Mouse (Mus musculus) cerebellum, adult 2 months (tissue): ENCODE results near the gene Prr5. TPM values are rescaled to one million over a fixed set of nuclear protein-coding genes. Genes with fewer than 3 reads are reported as not detected.
"Not testable (repeated sequence)": the region's sequence is repeated elsewhere in the genome, so short reads cannot be mapped to it uniquely, and the experiment has no call there.

Experiments
- DNase-seq, 2 experiments: peaks; one replicate each; pipeline ENCODE4 v3.0.0; 2021
- H3K27ac ChIP-seq: fragments of 200-500 bp; 2 replicates; pipeline ENCODE4 v1.5.1; 2012; ENCODE audit warnings: low read length, control low read depth, inconsistent platforms; ENCODE audit not compliant: insufficient read depth
- H3K27me3 ChIP-seq: fragments of 200-500 bp; 2 replicates; pipeline ENCODE4 v1.6.1; 2012; ENCODE audit warnings: inconsistent platforms, mild to moderate bottlenecking, low read length, moderate library complexity; ENCODE audit not compliant: control insufficient read depth, insufficient read depth
- H3K4me1 ChIP-seq: fragments of 200-500 bp; 2 replicates; pipeline ENCODE4 v1.6.1; 2011; ENCODE audit warnings: low read length; ENCODE audit not compliant: control insufficient read depth, insufficient read depth
- H3K4me3 ChIP-seq: fragments of 200-500 bp; replicated peaks from 2 replicates; pipeline ENCODE3; 2011; ENCODE audit warnings: mild to moderate bottlenecking, low read depth, low read length, control low read depth; ENCODE audit not compliant: insufficient read depth
- CTCF ChIP-seq: fragments of 200-500 bp; IDR thresholded peaks from 2 replicates; pipeline ENCODE4 v1.5.1; 2011; ENCODE audit warnings: low read depth, mild to moderate bottlenecking, control low read depth, low read length, moderate library complexity, borderline replicate concordance; ENCODE audit not compliant: insufficient read depth
- POLR2A ChIP-seq: fragments of 200-500 bp; IDR thresholded peaks from 2 replicates; pipeline ENCODE4 v1.6.1; 2011; ENCODE audit warnings: low read length, control low read depth, borderline replicate concordance; ENCODE audit not compliant: insufficient read depth
- WGBS: fragments of 180-500 bp; shearing (Covaris S2); methylation state at CpG from one replicate; pipeline ENCODE4 v1.1.7; 2018; 5-methylcytosine and 5-hydroxymethylcytosine counted together
- polyA plus RNA-seq: library from polyadenylated mRNA; depleted of rRNA; stranded (reverse); fragments of >200 nt; gene quantifications from 2 replicates; pipeline ENCODE4 v1.2.3, GENCODE M21; 2012

Prr5 gene
- polyA plus RNA-seq, 1 experiment = 13.5 TPM

DNA sequence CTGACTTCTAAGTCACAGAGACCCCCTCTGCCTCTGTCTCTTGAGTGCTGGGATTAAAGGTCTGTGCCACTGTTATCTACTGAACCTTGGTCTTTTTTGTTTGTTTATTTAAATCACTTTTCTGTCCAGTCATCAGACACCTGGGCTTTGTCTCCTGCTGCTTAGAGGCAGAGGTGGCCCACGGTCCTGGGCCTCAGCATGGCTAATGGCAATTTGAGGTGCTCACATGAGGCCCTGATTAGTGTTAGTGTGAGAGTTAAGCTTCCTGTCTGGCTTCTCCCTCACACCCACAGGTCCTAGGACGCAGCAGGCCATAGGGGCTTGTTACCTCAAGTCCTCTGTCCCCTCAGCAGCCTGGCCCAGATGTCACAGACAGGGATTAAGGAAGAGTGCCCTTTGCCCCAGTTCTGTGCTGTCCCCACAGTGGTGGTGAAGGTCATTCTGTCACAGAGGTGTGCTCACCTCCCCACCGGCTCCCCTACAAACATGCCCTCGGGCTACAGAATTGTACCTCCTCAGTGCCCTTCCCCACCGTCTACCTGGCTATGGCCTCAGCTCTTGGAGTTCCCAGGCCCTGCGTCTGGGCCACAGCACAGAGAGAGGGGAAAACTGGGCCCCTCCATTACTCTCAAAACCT lies 37.7 kb downstream of the Prr5 start:
- DNase-seq = no peak
- no peak overlapping the region for H3K27ac ChIP-seq
- H3K27me3 ChIP-seq = no peaks in the 10 kb centered on the region
- no peak overlapping the region for H3K4me3 ChIP-seq
- no peaks in the 10 kb centered on the region for H3K4me1 ChIP-seq
- 90% methylated on average over 6 of the region's 6 CpGs for WGBS
- TF ChIP-seq CTCF (no peak), POLR2A (no peak)

DNA sequence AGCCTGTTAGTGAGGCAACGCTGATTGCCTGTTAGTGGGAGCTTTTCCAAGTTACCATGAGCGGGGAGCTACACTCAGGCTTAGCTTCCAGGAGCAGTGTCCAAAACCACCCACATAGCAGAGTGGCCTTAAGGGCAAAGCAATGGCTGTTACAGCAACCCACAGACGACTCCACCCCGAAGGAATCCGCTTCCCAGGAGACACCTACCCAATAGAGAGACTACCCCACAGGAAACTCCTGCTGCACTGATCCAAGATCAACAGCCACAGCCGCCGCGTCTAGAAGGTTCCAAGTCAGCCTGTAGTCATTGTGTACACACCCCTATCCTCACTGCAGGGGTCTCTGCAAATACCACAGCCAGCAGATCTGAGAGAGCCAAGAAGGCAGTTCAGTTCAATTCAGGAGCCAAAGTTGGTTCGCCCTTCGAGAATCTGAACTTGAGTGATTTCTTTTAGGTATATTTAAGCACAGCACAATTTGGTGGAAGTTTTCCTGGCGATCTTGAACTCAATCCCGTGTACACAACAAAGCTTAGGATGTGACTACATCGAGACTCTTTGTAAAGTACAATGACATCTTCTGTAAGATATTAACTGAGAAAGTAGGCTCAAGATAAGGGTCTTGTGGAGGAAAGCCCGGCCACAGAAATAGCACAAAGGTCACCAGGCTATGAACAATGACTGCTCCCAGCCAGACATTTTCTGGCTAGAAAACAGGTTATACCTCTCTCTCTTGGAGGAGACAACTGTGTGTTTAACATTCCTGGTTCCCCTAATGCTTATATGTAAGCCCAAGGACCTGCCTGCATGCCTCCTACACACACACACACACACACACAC lies 43.4 kb downstream of the Prr5 start:
- 33% methylated on average over 14 of the region's 14 CpGs for WGBS
- DNase-seq = no peak
- Histone ChIP-seq H3K4me3 (no peak overlapping the region), H3K4me1 (no peaks in the 10 kb centered on the region; the same call in 1 of the 2 replicates), H3K27me3 (peaks cover 5% of the 10 kb centered on the region; the same call in 1 of the 2 replicates), H3K27ac (no peak overlapping the region; the same call in 1 of the 2 replicates)
- no peak for TF ChIP-seq POLR2A
- no peak for TF ChIP-seq CTCF

DNA sequence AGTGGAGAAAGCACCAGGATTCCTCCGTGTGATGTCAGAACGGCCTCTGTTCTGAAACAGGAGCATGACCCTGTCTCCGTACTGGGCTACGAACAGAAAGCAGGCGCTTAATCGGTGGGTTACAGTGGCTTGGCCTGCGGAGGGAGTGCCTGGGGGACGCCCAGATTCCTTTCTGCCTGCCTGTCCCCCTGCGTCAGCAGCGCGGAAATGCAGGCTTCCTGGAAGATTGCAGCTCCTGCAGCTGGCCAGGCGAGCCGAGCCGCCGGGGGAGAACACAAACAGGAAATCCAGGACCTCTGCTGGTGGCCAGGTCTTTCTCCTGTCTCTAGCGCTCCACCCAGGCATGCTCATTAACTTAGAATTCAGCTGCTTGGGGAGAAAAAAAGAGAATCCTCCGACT lies 45.3 kb downstream of the Prr5 start:
- H3K27me3 ChIP-seq = peaks cover 5% of the 10 kb centered on the region; the same call in 1 of the 2 replicates
- H3K27ac ChIP-seq = no peak overlapping the region
- TF ChIP-seq CTCF (no peak), POLR2A (no peak)
- 12% methylated on average over 17 of the region's 17 CpGs for WGBS
- no peaks in the 10 kb centered on the region; the same call in 1 of the 2 replicates for H3K4me1 ChIP-seq
- H3K4me3 ChIP-seq = no peak overlapping the region
- DNase-seq = no peak

DNA sequence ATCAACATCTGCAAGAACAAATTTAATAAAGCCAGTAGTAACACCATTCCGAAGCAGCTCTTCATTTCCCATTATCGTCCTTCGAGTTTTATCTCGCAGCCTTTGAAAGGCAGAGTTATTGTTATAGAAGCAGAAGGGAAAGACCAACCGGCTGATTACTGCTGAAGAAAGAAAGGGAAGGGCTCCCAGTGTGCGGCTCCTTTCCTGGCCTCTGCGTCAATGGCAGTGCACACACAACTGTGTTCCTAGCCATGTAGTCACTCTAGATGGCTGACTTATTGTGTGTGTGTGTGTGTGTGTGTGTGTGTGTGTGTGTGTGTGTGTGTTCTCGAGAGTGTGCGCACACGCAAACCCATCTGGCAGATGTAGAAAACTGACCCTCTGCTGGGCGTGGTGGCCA lies 45.7 kb downstream of the Prr5 start:
- peaks cover 7% of the 10 kb centered on the region; the same call in 1 of the 2 replicates for H3K27me3 ChIP-seq
- no peak overlapping the region for H3K4me3 ChIP-seq
- no peaks in the 10 kb centered on the region; the same call in 1 of the 2 replicates for H3K4me1 ChIP-seq
- no peak for DNase-seq
- no peak overlapping the region for H3K27ac ChIP-seq
- 52% methylated on average over 11 of the region's 11 CpGs for WGBS
- no peak for TF ChIP-seq POLR2A
- no peak for TF ChIP-seq CTCF

DNA sequence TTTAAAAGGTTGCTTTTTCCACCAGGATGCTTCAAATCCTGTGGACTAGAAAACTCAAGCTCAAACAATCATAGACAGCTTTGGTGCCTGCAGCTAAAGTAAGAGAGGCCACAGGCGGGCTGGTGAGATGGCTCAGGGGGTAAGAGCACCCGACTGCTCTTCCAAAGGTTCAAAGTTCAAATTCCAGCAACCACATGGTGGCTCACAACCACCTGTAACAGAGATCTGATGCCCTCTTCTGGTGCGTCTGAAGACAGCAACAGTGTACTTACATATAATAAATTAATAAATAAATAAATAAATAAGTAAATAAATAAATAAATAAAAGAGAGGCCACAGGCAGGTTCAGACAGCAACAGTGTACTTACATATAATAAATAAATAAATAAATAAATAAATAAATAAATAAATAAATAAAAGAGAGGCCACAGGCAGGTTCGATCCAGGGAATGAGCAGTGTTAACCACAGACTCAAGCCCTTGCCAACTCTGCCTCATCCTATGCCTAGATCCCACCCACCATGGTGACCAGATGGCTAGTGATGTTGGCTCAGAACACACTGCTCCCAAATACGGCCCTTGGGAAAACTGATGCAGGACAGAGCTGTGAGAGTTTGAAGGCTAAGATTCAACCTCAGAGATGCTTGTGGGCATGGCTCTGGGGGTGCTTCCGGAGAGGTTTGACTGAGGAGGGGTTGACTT lies 48.3 kb downstream of the Prr5 start:
- H3K4me1 ChIP-seq, H3K4me3 ChIP-seq: not testable (repeated sequence)
- 52% methylated on average over 6 of the region's 6 CpGs for WGBS

DNA sequence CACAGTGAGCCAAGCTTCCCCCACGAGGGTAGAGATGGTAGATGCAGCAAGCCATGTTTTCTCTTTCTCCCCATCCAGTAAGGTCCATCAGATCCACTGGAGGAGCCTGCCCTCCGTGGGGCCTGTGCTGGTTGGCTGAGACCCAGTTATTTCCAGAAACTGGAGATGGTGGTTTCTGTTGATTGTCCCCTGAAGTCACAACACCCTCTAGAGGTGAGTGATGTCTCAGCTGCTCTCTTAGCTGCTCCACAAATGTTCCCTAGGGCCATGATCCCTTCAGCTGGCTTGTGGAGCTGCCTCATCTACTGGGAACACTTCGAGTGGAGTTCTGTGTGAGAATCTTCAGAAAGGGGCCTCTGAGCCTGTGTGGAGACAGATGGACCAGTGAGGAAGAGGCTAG lies 49.4 kb downstream of the Prr5 start:
- H3K27ac ChIP-seq = no peak overlapping the region
- TF ChIP-seq POLR2A = no peak
- no peak for TF ChIP-seq CTCF
- no peaks in the 10 kb centered on the region; the same call in 1 of the 2 replicates for H3K4me1 ChIP-seq
- WGBS = 56% methylated on average over 3 of the region's 3 CpGs
- no peak overlapping the region for H3K4me3 ChIP-seq
- peaks cover 7% of the 10 kb centered on the region; the same call in 1 of the 2 replicates for H3K27me3 ChIP-seq
- DNase-seq = no peak

More for the DNA sequence above, 48.3 kb downstream of the Prr5 start:
- not testable (repeated sequence) for DNase-seq, H3K27ac ChIP-seq, H3K27me3 ChIP-seq

DNA sequence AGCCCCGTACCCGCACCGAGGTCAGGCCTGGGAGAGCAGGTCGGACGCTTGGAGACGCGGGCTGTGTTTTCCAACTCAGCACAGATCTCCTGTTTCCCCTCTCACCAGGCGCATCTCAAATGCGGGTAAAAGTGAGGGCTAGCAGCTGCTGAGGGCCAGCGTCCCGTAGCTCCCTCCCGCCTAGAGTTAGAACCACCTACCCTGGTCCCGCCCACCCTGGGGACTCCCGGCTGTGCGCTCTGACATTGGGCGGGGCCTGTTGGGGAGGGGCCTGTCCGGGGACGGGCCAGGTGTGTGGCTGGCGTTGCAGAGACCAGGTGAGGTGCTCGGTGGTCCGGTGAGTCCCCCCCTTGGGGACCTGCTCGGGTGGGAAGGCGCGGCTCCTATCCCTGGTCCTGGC lies 50.4 kb downstream of the Prr5 start, which contains the start of gene Arhgap8:
Arhgap8 (plus strand) TSS at position 262 of the 400 bp plus-strand sequence.
- H3K4me3 ChIP-seq = no peak within 1 kb of the TSS
- WGBS = 28% methylated on average over 24 of the region's 24 CpGs
- TF ChIP-seq POLR2A (no peak), CTCF (no peak)
- H3K27ac ChIP-seq = no peak within 1 kb of the TSS
- no peaks in the 10 kb centered on the region for H3K4me1 ChIP-seq
- peaks cover 4% of the 10 kb centered on the region; the same call in 1 of the 2 replicates for H3K27me3 ChIP-seq
- DNase-seq = no peak
